Mouse (Mus musculus) cerebellum, adult 2 months (tissue): ENCODE results near the gene 4833427G06Rik.

Source experiments
- CTCF ChIP-seq: fragments of 200-500 bp; IDR thresholded peaks from 2 replicates; pipeline ENCODE4 v1.5.1; 2011; ENCODE audit warnings: low read depth, mild to moderate bottlenecking, control low read depth, low read length, moderate library complexity, borderline replicate concordance; ENCODE audit not compliant: insufficient read depth
- POLR2A ChIP-seq: fragments of 200-500 bp; IDR thresholded peaks from 2 replicates; pipeline ENCODE4 v1.6.1; 2011; ENCODE audit warnings: low read length, control low read depth, borderline replicate concordance; ENCODE audit not compliant: insufficient read depth

GRCm38 (mm10) chr9:51041491-51041980, 60.3 kb downstream of the 4833427G06Rik start:
- no peak for TF ChIP-seq CTCF
- TF ChIP-seq POLR2A, result no peak
